Mouse (Mus musculus): ENCODE results near the gene Tgm5. TPM values are rescaled to one million over a fixed set of nuclear protein-coding genes. Genes with fewer than 3 reads are reported as not detected.
"Not testable (repeated sequence)": the region's sequence is repeated elsewhere in the genome, so short reads cannot be mapped to it uniquely, and the experiment has no call there.

The Tgm5 gene
- total RNA-seq, 2 experiments from 2014 or later: not detected

- no peak for DNase-seq
- intact Hi-C loops (cut with DNase I): no loop called here
Measured at GRCm38 (mm10) chr2:121045653-121046052, 40.0 kb downstream of the Tgm5 start.

- intact Hi-C loops (cut with DNase I): loop anchor here (1.0 kb wide), 1 partner anchor 61 kb away; no protein-coding TSS in a partner anchor
- peak; percentile 4 to 7 for DNase-seq
Measured at GRCm38 (mm10) chr2:121041098-121041497, 44.5 kb downstream of the Tgm5 start.

- no peak for DNase-seq
- intact Hi-C loops (cut with DNase I): no loop called here
Measured at GRCm38 (mm10) chr2:121039382-121039781, 46.3 kb downstream of the Tgm5 start.

- intact Hi-C loops (cut with DNase I); DNase-seq: not testable (repeated sequence)
Measured at GRCm38 (mm10) chr2:121038851-121039250, 46.8 kb downstream of the Tgm5 start.

GRCm38 (mm10) chr2:121036733-121037341, 48.8 kb downstream of the Tgm5 start, which contains the start of gene Epb42:
Epb42 (minus strand) TSS chr2:121037072.
- no peak for DNase-seq
- intact Hi-C loops (cut with DNase I): no loop called here

DNA sequence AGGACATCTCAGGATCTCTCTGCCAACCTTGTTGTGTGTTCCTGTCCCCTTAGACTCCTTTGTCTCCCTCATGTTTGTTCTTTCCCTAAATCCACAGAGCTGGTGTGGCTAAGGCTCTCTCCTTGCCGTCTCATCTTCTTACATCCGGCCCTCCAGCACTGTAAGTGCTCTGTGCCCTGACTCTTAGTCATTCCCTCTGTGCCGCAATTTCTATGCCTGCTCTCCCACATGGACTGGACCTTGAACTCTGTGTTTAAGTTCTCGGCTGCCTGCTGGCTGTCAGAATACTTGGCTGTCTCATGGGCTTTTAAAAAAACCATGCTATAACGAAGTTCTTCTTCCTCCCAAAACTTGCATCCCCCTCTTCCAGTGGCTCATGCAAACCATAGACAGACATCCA, 62.7 kb downstream of the Tgm5 start:
- DNase-seq: no peak

DNA sequence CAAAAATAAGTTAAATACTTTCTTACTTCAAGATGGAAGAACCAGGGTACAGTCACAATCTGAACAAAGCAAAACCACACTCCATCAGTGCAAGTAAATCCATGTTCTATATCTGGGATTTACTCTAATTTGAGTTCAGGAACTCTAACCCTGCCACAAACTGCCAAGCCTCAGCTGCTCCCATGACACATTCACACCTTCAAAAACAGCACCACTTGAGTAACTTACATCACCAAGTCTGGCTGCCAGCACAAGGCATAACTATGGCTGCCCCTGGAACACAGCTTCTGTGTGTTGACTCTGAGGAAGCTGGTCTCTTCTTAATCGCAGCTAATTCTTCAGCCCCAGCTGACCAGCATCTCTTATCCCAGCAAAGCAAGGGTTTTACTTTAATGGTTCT, 68.5 kb downstream of the Tgm5 start:
- peak in 1 of 2 experiments; percentile 6 for DNase-seq
- intact Hi-C loops (cut with DNase I): no loop called here

More for the DNA sequence above, 62.7 kb downstream of the Tgm5 start:
- intact Hi-C loops (cut with DNase I): no loop called here

DNA sequence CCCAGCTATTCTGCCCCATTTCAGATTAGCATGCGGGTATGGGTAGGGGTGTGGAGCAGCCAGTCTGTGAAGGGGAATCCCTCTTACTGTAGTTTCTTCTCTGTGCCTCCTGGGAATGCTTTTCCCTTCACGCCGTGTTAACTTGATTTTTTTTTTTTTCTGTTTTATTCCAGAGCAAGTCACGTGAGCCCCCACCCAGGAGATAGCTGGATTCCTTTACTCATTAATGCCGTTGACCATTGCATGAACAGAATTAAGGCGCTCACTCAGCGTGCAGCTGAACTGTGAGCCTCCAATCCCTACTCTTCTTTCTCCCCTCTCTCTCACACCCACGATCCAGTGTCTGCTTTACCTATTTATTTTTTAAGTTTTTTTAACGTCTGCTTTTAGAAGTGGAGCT, 69.4 kb downstream of the Tgm5 start:
- intact Hi-C loops (cut with DNase I): no loop called here
- no peak for DNase-seq

GRCm38 (mm10) chr2:121015507-121015906, 70.1 kb downstream of the Tgm5 start:
- no peak for DNase-seq
- intact Hi-C loops (cut with DNase I): no loop called here

DNA sequence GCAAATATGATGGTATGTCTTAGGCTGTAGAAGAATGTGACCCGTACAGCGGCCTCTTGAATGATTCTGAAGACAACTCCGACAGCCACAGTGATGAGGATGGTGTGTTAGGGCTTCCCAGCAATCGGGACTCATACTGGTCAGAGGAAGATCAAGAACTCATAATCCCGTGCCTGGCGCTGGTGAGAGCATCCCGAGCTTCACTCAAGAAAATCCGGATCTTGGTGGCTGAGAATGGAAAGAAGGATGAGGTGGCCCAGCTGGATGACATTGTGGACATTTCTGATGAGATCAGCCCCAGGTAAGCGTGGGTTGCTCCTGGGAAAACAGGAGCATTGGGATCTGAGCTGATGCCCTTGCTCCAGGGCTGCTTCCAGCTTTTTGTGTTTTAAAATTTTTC, 73.0 kb downstream of the Tgm5 start:
- no peak for DNase-seq
- intact Hi-C loops (cut with DNase I): no loop called here

GRCm38 (mm10) chr2:121009071-121009677, 76.5 kb downstream of the Tgm5 start:
- intact Hi-C loops (cut with DNase I): loop anchor here (2.0 kb wide), 1 partner anchor 38 kb away; the partner anchor contains the start of gene Ubr1
- DNase-seq: no peak

- DNase-seq: no peak
- intact Hi-C loops (cut with DNase I): loop anchor here (2.0 kb wide), 1 partner anchor 38 kb away; the partner anchor contains the start of gene Ubr1
Measured at GRCm38 (mm10) chr2:121008664-121009007, 77.0 kb downstream of the Tgm5 start.

- intact Hi-C loops (cut with DNase I): loop anchor here (2.0 kb wide), 1 partner anchor 37 kb away; the partner anchor contains the start of gene Ubr1
Measured at GRCm38 (mm10) chr2:121007925-121008663, 77.5 kb downstream of the Tgm5 start, which contains the start of gene Ccndbp1. Ccndbp1 (plus strand) TSS chr2:121008403.

DNA sequence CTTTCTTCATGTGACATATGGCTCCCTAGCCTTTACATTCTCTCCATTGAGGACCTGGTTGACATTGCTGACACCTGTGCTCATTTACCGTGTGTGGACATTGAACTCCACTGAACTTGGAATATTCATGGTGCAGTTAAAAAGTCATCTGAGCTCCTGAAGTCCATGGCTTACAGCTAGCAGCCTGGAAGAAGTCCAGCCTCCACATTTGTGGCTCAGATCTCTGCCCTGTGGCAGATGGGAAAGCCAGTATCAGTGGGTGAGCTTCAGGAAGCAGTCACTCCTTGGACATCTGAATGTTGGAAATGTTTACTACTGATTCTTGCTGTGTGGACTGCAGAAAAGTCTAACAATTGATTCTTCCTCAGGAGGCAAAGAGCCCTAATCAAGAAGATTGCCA, 78.7 kb downstream of the Tgm5 start:
- DNase-seq: no peak
- intact Hi-C loops (cut with DNase I): no loop called here

More at GRCm38 (mm10) chr2:121007925-121008663, 77.5 kb downstream of the Tgm5 start, which contains the start of gene Ccndbp1:
- peak; percentile 90 for DNase-seq

DNA sequence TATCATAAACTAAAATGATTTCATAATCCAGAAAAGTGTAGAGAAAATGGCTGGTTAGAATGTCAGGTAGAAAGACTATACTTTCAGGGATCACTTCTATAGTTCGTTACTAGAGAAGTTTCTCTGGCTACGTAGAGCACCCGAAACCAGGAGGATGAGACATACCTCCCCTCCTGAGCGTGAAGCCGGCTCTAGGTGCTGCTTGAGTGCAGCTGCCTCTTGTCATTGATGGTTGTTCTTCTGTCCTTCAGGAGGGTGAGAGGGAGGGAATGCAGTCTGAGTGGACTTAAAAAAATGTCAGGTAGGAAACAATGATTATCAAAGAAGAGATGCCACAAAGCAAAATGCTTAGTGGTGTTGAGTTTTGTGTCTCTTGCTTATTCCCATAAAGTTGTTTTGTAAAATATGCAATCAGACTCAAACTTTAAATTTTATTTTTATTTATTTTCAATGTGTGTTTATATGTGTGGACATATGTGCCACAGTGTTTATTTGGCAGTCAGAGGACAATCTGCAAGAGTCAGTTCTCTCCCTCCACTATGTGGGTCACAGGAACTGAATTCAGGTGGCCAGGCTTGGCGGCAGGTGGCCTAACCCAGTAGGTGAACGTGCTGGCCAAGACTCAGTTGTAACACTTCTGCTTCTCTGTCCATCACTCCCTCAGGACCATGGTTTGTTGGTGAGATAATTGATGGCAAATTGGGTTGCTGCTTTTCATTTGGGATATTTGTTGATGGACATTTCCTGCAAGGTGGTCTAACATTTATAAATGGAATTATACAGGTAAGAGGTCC, 81.4 kb downstream of the Tgm5 start:
- no peak for DNase-seq
- intact Hi-C loops (cut with DNase I): no loop called here

DNA sequence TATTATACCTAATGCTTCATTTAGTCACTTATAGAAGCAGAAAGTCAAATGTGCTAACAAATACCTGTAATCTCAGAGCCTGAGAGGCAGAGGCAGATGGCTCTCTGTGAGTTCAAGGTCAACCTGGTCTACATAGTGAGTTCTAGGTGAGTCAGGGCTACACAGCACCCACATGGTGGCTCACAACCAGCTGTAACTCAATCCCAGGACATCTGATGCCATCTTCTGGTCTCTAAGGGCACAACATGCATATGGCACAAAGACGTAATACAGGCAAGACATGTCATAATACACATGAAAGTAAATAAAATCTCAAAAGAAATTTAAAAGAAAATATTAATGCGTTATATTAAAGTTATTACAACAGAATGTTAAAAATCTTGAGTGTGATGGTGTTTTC, 82.1 kb downstream of the Tgm5 start:
- no peak for DNase-seq
- intact Hi-C loops (cut with DNase I): no loop called here

DNA sequence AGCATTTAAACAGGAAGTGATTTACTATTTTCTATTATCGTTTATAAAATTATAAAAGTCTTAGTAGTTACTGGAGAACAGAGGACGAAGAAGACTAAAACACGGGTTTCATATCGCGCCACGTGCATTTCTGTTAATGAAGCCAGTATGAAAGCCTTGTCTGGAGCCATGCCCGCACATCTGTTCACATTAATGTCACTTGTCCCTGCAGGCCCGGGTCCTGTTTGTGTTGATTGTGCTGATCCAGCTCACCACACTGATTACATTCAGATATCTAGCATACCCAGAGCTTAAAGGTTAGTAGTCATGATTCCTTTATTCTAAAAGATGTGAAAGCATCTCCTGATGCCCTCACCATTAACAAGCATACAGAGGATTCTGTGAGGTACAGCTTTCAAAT, 86.8 kb downstream of the Tgm5 start:
- no peak for DNase-seq
- intact Hi-C loops (cut with DNase I): no loop called here

DNA sequence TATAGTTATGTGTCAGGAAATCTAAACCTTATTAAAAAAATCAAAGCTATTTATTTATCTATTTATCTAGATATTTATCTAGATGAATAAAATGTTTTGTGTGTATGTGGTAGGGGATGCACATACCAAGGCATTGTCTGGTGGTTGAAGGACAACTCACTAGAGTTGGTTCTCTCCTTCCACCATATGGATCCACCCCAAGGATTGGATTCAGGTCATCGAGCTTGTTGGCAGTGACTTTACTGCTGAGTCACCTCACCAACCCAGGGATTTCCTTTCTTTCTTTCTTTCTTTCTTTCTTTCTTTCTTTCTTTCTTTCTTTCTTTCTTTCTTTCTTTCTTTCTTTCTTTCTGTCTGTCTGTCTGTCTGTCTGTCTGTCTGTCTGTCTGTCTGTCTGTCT, 89.0 kb downstream of the Tgm5 start:
- DNase-seq; intact Hi-C loops (cut with DNase I): not testable (repeated sequence)

Measured in heart, postnatal 36 days (tissue).